ENCODE assay signal across 9 mouse cellular contexts in genomic region chr6:96283731-96284130, GRCm38 (mm10).
"Had no signal": no experiment of that assay in that cellular context is flagged by ENCODE, and none has a peak within 500 bp of the region (broad histone marks: within the 10 kb centered on the region; RNA-seq: fewer than 3 reads in every experiment).

No protein-coding gene starts in this region.

- ATAC-seq: liver, embryonic 12.5 days; midbrain, embryonic 16.5 days had no signal

- DNase-seq: kidney, postnatal 10 days; kidney, postnatal 4 days; lung, embryonic 14.5 days; lung, postnatal 10 days; right cerebral cortex, adult 18-20 months; right cerebral cortex, postnatal 25 days; thymus, postnatal 36 days had no signal
